Mouse (Mus musculus) kidney, postnatal 0 days (tissue): ENCODE results near the gene Cryz. TPM values are rescaled to one million over a fixed set of nuclear protein-coding genes. Genes with fewer than 3 reads are reported as not detected.

Experiments used
- ATAC-seq: fragments of 200-750 bp; cut with Nextera tagmentation; replicated peaks from 2 replicates; pipeline ENCODE4 v1.8.0; 2017; ENCODE audit warnings: low read depth, moderate number of reproducible peaks, moderate TSS enrichment, moderate library complexity; ENCODE audit not compliant: low FRiP score
- DNase-seq: peaks from one replicate; pipeline ENCODE4 v3.0.0-alpha.2; 2016; ENCODE audit warnings: low spot score
- H3K27ac ChIP-seq: fragments of 300-500 bp; sonication (generic); 2 replicates; pipeline ENCODE4 v1.5.1; 2014; ENCODE audit warnings: mild to moderate bottlenecking
- H3K27me3 ChIP-seq: fragments of 300-500 bp; sonication (generic); 2 replicates; pipeline ENCODE4 v1.6.1; 2014; ENCODE audit warnings: low read length, mixed read lengths; ENCODE audit not compliant: insufficient read depth
- H3K36me3 ChIP-seq: fragments of 300-500 bp; sonication (generic); 2 replicates; pipeline ENCODE4 v1.6.1; 2014; ENCODE audit warnings: low read length, mixed read lengths; ENCODE audit not compliant: insufficient read depth
- H3K4me1 ChIP-seq: fragments of 300-500 bp; sonication (generic); replicated peaks from 2 replicates; pipeline ENCODE4 v1.6.1; 2014; ENCODE audit warnings: antibody characterized with exemption, low read length, mixed read lengths; ENCODE audit not compliant: insufficient read depth
- H3K4me2 ChIP-seq: fragments of 300-500 bp; sonication (generic); 2 replicates; pipeline ENCODE4 v1.6.1; 2014; ENCODE audit warnings: mild to moderate bottlenecking, low read length, moderate library complexity, mixed read lengths
- H3K4me3 ChIP-seq: fragments of 300-500 bp; sonication (generic); replicated peaks from 2 replicates; pipeline ENCODE4 v1.5.1; 2014; ENCODE audit warnings: low read depth, low read length
- H3K9ac ChIP-seq: fragments of 300-500 bp; sonication (generic); 2 replicates; pipeline ENCODE4 v1.6.1; 2014; ENCODE audit warnings: low read depth, low read length
- H3K9me3 ChIP-seq: fragments of 300-500 bp; sonication (generic); replicated peaks from 2 replicates; pipeline ENCODE4 v1.6.1; 2016; ENCODE audit warnings: low read length, inconsistent platforms, mixed read lengths
- CTCF ChIP-seq: IDR thresholded peaks from 2 replicates; pipeline ENCODE4 v1.5.1; 2016; ENCODE audit warnings: antibody characterized with exemption, low read depth, mild to moderate bottlenecking, moderate library complexity
- WGBS: fragments of 180-500 bp; shearing (Covaris S2); extraction: QIAGEN DNeasy Blood & Tissue Kit; methylation state at CpG from one replicate; pipeline ENCODE4 v1.1.7; 2014; 5-methylcytosine and 5-hydroxymethylcytosine counted together
- polyA plus RNA-seq: library from polyadenylated mRNA; unstranded; fragments of >200 nt; fragmentation: Nextera tagmentation; extraction: Ambion mirVana; gene quantifications from 2 replicates; pipeline ENCODE4 v1.2.1, GENCODE M21; 2015

Cryz gene
- polyA plus RNA-seq, 1 experiment from 2014 or later, result 92.1 TPM

DNA sequence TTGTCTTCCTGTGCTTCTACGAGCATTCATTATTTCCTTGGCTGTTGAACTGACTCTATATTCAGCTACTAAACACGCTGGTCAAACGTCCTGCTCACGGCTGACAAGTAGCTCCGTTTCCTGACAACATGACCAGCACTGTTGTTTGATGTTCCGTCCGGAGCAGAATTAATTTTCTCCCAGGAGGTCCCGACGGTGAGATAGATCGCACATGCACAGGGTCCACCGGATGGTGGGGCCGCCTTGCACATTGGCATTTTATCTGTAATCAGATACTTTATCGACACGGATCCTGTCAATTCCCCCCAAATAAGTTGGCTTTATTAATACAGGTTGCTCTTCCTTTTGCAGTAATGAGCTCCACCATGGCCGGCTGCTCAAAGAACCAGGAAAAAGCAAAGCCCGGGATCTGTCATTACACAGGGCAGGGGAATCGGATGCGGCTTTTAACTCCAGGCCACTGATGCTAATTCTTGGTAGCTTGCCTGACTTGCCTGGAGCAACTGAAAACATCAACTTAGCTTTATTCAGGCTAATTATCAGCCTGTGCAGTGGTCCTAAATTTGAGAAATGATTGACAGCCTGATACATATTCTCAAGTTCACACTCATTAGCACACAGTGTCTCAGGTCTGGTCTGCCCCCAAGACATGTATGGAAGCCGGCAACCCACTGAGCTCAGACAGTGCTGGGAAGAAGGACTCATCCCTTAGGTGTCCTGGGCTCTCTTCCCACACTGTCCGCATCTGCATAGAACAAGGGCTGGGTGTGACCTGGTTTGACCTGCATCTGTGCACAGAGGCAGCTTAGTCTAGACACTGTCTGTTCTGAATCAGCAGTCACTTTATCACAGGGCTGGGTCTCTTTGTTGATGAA lies 53.1 kb downstream of the Cryz start:
- H3K4me1 ChIP-seq, result no peaks in the 10 kb centered on the region
- H3K36me3 ChIP-seq, result no peaks in the 10 kb centered on the region
- no peak overlapping the region for H3K9ac ChIP-seq
- H3K4me3 ChIP-seq, result no peak overlapping the region
- H3K4me2 ChIP-seq, result no peak overlapping the region
- no peak for TF ChIP-seq CTCF
- DNase-seq, result no peak
- ATAC-seq, result no peak
- H3K27ac ChIP-seq, result no peak overlapping the region
- 59% methylated on average over 20 of the region's 20 CpGs for WGBS
- H3K9me3 ChIP-seq, result no peaks in the 10 kb centered on the region
- H3K27me3 ChIP-seq, result 0 out of 2 replicates have a peak, but pooled peaks cover 3% of the 10 kb centered on the region

DNA sequence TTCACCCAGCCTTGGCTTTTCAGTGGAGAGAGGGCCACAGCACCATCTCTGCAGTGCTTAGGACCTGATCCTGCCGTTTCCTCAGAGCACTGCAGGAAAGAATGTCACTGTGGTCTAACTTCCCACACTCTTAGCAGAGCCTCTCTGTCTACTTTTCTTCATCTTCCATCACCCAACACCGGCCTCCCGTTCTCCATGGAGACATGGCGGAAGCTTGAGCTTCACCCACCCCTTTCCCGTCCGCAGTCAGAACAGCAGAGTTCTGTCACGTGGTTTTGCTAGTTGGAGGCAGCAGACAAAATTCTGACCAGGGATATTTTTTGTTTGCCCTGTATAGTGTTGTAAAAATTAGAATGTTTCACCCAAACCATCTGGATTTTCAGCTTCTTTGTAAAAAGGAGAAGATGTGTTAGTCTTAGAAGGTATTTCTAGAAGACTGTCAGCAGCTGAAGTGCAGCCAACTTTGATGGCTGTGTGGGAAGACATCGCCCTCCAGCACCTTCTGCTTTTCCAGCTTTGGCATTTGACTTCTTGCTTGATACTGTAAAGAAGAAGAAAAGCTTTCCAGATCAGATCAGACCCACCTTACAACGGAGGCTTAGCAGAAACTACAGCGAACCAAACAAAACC lies 54.8 kb downstream of the Cryz start:
- H3K27me3 ChIP-seq, result 0 out of 2 replicates have a peak, but pooled peaks cover 3% of the 10 kb centered on the region
- no peak overlapping the region for H3K4me2 ChIP-seq
- H3K9me3 ChIP-seq, result no peaks in the 10 kb centered on the region
- ATAC-seq (no peak), DNase-seq (no peak)
- H3K27ac ChIP-seq, result no peak overlapping the region
- no peaks in the 10 kb centered on the region for H3K4me1 ChIP-seq
- H3K4me3 ChIP-seq, result no peak overlapping the region
- no peak for TF ChIP-seq CTCF
- H3K36me3 ChIP-seq, result no peaks in the 10 kb centered on the region
- H3K9ac ChIP-seq, result no peak overlapping the region
- WGBS, result 75% methylated on average over 10 of the region's 10 CpGs

GRCm38 (mm10) chr3:154652581-154653420 lies 56.3 kb downstream of the Cryz start:
- Histone ChIP-seq H3K36me3 (no peaks in the 10 kb centered on the region), H3K9me3 (no peaks in the 10 kb centered on the region), H3K4me3 (no peak overlapping the region), H3K4me2 (no peak overlapping the region), H3K27me3 (0 out of 2 replicates have a peak, but pooled peaks cover 3% of the 10 kb centered on the region), H3K4me1 (no peaks in the 10 kb centered on the region), H3K27ac (no peak overlapping the region), H3K9ac (no peak overlapping the region)
- DNase-seq, result peak; percentile 77
- WGBS, result 43% methylated on average over 24 of the region's 24 CpGs
- no peak; the same call in 1 of the 2 replicates for ATAC-seq
- TF ChIP-seq CTCF, result peak; percentile 90

DNA sequence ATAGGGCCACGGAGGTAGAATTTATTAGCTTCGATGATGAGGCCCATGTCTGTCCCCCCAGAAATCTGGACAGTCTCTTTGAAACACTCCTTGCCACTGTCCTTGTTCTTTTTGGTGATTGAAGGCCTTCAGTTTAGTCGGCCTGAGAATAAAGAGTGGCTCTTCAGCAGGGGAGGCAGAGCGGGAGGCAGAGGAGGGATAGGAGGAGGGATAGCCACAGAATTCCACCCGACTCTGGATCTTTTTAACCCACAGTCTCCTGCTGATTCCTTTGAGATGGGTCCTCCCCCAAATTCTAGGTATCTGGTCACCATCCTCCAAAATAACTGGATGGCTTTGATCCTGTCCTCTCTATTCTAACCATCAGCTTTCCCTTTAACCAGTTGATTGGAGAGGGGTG lies 56.9 kb downstream of the Cryz start:
- ATAC-seq (no peak), DNase-seq (no peak)
- Histone ChIP-seq H3K36me3 (no peaks in the 10 kb centered on the region), H3K27ac (no peak overlapping the region), H3K27me3 (0 out of 2 replicates have a peak, but pooled peaks cover 3% of the 10 kb centered on the region), H3K9ac (no peak overlapping the region), H3K4me1 (no peaks in the 10 kb centered on the region), H3K4me3 (no peak overlapping the region), H3K9me3 (no peaks in the 10 kb centered on the region), H3K4me2 (no peak overlapping the region)
- TF ChIP-seq CTCF, result no peak
- WGBS, result 46% methylated on average over 5 of the region's 5 CpGs

DNA sequence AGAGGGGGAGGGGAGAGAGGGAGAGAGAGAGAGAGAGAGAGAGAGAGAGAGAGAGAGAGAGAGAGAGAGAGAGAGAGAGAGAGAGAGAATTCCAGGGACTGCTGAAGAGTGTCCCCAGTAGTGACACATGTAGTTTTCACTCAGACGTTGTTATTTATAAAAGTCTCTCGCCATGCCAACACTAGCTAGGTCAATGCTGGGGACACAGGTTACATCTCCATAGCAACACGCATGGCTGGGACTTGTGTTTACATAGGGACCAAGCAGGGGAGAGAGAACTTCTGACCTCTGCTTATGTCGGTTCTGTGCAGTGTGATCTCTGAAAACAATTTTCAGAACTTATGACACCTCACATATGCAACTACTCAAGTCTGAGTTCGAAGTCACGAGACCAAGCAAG lies 57.8 kb downstream of the Cryz start:
- no peak for ATAC-seq
- Histone ChIP-seq H3K9ac (no peak overlapping the region), H3K36me3 (no peaks in the 10 kb centered on the region), H3K27ac (no peak overlapping the region), H3K4me1 (no peaks in the 10 kb centered on the region), H3K4me2 (no peak overlapping the region), H3K9me3 (no peaks in the 10 kb centered on the region), H3K4me3 (no peak overlapping the region), H3K27me3 (0 out of 2 replicates have a peak, but pooled peaks cover 3% of the 10 kb centered on the region)
- TF ChIP-seq CTCF, result no peak
- 53% methylated on average over 6 of the region's 6 CpGs for WGBS
- no peak for DNase-seq

DNA sequence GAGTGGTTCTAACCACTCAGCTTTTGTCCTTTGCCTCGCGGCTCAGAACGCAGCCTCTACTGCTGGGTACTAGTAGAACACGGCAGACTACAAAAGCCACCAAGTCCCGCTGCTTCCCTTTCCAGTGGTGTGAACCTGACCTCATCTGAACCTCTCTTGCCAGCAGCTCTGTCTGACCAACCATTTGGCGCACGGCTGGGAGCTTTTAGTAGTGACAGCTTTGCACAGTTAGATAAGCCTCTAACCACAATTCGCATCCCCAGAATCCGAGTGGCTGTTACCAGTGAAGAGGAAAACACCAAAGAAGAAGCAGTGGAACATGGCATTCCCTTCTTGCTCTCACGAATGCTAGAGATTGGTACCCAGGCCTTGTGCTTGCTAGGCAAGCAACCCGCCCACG lies 58.4 kb downstream of the Cryz start:
- Histone ChIP-seq H3K27ac (no peak overlapping the region), H3K9me3 (no peaks in the 10 kb centered on the region), H3K4me2 (no peak overlapping the region), H3K9ac (no peak overlapping the region), H3K27me3 (0 out of 2 replicates have a peak, but pooled peaks cover 3% of the 10 kb centered on the region), H3K36me3 (no peaks in the 10 kb centered on the region), H3K4me1 (no peaks in the 10 kb centered on the region), H3K4me3 (no peak overlapping the region)
- whole genome bisulfite sequencing, result 53% methylated on average over 12 of the region's 12 CpGs
- TF ChIP-seq CTCF, result no peak
- DNase-seq (no peak), ATAC-seq (no peak)
